Mouse (Mus musculus): ENCODE measurements at regions not wholly inside any gene's neighbourhood (a gene's known extent, or its start where the extent isn't known, plus 50 kb on each side); places are given as distances from the start of the nearest gene placed in this dataset.

GRCm38 (mm10) chr6:27101509-27102116, 1033.4 kb downstream of the Grm8 start:
- Histone ChIP-seq H3K36me3 (replicated peaks) (no peaks in the 10 kb centered on the region), H3K27me3 (replicated peaks) (no peaks in the 10 kb centered on the region), H3K9me3 (no peaks in the 10 kb centered on the region), H3K4me2 (no peak overlapping the region), H3K4me1 (no peaks in the 10 kb centered on the region), H3K9ac (no peak overlapping the region), H3K4me3 (no peak overlapping the region), H3K27ac (no peak overlapping the region)
- 17% methylated on average over 2 of the region's 2 CpGs for WGBS
- 0 out of 2 replicates have a peak, but pooled peaks have one; percentile 50 for ATAC-seq (replicated peaks)
